Mouse (Mus musculus) testis, adult 2 months (tissue): Measurements from ENCODE around the gene Tmem238. TPM values are rescaled to one million over a fixed set of nuclear protein-coding genes. Genes with fewer than 3 reads are reported as not detected.

Experiments used
- H3K27ac ChIP-seq: fragments of 200-500 bp; 2 replicates; pipeline ENCODE4 v1.5.1; 2012; ENCODE audit warnings: low read depth, low read length; ENCODE audit not compliant: control insufficient read depth, insufficient read depth
- H3K27me3 ChIP-seq: fragments of 200-500 bp; 2 replicates; pipeline ENCODE4 v1.6.1; 2012; ENCODE audit warnings: mild to moderate bottlenecking, low read length, moderate library complexity; ENCODE audit not compliant: control insufficient read depth, insufficient read depth
- H3K36me3 ChIP-seq: fragments of 200-500 bp; 2 replicates; pipeline ENCODE4 v1.6.1; 2012; ENCODE audit warnings: mild to moderate bottlenecking, low read length; ENCODE audit not compliant: control insufficient read depth, insufficient read depth
- H3K4me1 ChIP-seq: fragments of 200-500 bp; 2 replicates; pipeline ENCODE4 v1.6.1; 2012; ENCODE audit warnings: low read length; ENCODE audit not compliant: control insufficient read depth, insufficient read depth
- H3K4me3 ChIP-seq: fragments of 200-500 bp; 2 replicates; pipeline ENCODE4 v1.5.1; 2012; ENCODE audit warnings: low read depth, mild to moderate bottlenecking, low read length, moderate library complexity, mixed read lengths; ENCODE audit not compliant: control insufficient read depth
- CTCF ChIP-seq: fragments of 200-500 bp; IDR thresholded peaks from 2 replicates; pipeline ENCODE4 v1.5.1; 2012; ENCODE audit warnings: low read depth, mild to moderate bottlenecking, inconsistent platforms, low read length, moderate library complexity; ENCODE audit not compliant: control insufficient read depth, insufficient read depth, insufficient replicate concordance
- POLR2A ChIP-seq: fragments of 200-500 bp; IDR thresholded peaks from 2 replicates; pipeline ENCODE4 v1.6.1; 2012; ENCODE audit warnings: low read depth, mild to moderate bottlenecking, inconsistent platforms, low read length, moderate library complexity; ENCODE audit not compliant: control insufficient read depth
- polyA plus RNA-seq: library from polyadenylated mRNA; depleted of rRNA; stranded (reverse); fragments of >200 nt; gene quantifications from 2 replicates; pipeline ENCODE4 v1.2.3, GENCODE M21; 2012

Tmem238 gene
- polyA plus RNA-seq, 1 experiment: 1.1 TPM

GRCm38 (mm10) chr7:4776861-4777830, 12.3 kb downstream of the Tmem238 start:
- Histone ChIP-seq H3K4me3 (peak overlapping the region; percentile 79), H3K36me3 (no peaks in the 10 kb centered on the region), H3K27me3 (no peaks in the 10 kb centered on the region; the same call in 1 of the 2 replicates), H3K4me1 (peaks cover 13% of the 10 kb centered on the region), H3K27ac (no peak overlapping the region)
- no peak for TF ChIP-seq POLR2A
- no peak for TF ChIP-seq CTCF

GRCm38 (mm10) chr7:4776131-4776530, 13.3 kb downstream of the Tmem238 start:
- H3K4me3 ChIP-seq: peak overlapping the region; percentile 79; the same call in 1 of the 2 replicates
- H3K27me3 ChIP-seq: no peaks in the 10 kb centered on the region; the same call in 1 of the 2 replicates
- H3K27ac ChIP-seq: no peak overlapping the region
- no peak for TF ChIP-seq CTCF
- 0 out of 2 replicates have a peak, but pooled peaks have one; percentile 17 for TF ChIP-seq POLR2A
- H3K36me3 ChIP-seq: no peaks in the 10 kb centered on the region
- H3K4me1 ChIP-seq: peaks cover 13% of the 10 kb centered on the region

GRCm38 (mm10) chr7:4771202-4771601, 18.3 kb downstream of the Tmem238 start, which contains the start of gene Fam71e2:
Gene Fam71e2 (minus strand): TSS chr7:4771302.
- Histone ChIP-seq H3K36me3 (no peaks in the 10 kb centered on the region), H3K4me1 (peaks cover 8% of the 10 kb centered on the region), H3K27me3 (no peaks in the 10 kb centered on the region), H3K4me3 (peak within 1 kb of the TSS; percentile 91), H3K27ac (peak within 1 kb of the TSS; percentile 23)
- TF ChIP-seq CTCF (no peak), POLR2A (peak; percentile 65; the same call in 1 of the 2 replicates)

- Histone ChIP-seq H3K27ac (no peak overlapping the region), H3K27me3 (no peaks in the 10 kb centered on the region), H3K4me1 (no peaks in the 10 kb centered on the region), H3K36me3 (no peaks in the 10 kb centered on the region), H3K4me3 (no peak overlapping the region)
- TF ChIP-seq POLR2A (no peak), CTCF (no peak)
Observed at GRCm38 (mm10) chr7:4764946-4765710, 24.3 kb downstream of the Tmem238 start.

GRCm38 (mm10) chr7:4759670-4760069, 29.8 kb downstream of the Tmem238 start:
- H3K27ac ChIP-seq: no peak overlapping the region
- no peak overlapping the region for H3K4me3 ChIP-seq
- H3K36me3 ChIP-seq: no peaks in the 10 kb centered on the region
- no peaks in the 10 kb centered on the region for H3K27me3 ChIP-seq
- TF ChIP-seq POLR2A (no peak), CTCF (no peak)
- H3K4me1 ChIP-seq: no peaks in the 10 kb centered on the region

GRCm38 (mm10) chr7:4752821-4753570, 36.5 kb downstream of the Tmem238 start, which contains the start of gene Cox6b2:
Gene Cox6b2 (minus strand): TSS chr7:4753094.
- Histone ChIP-seq H3K27me3 (no peaks in the 10 kb centered on the region), H3K36me3 (no peaks in the 10 kb centered on the region; the same call in 1 of the 2 replicates), H3K4me3 (peak within 1 kb of the TSS; percentile 87), H3K27ac (peak within 1 kb of the TSS; percentile 87), H3K4me1 (peaks cover 9% of the 10 kb centered on the region)
- no peak for TF ChIP-seq CTCF
- TF ChIP-seq POLR2A: peak; percentile 92
